Mouse (Mus musculus): ENCODE data around the gene Fsd1. TPM values are rescaled to one million over a fixed set of nuclear protein-coding genes. Genes with fewer than 3 reads are reported as not detected.

Fsd1 gene
- polyA plus RNA-seq, 1 experiment from 2014 or later: 0.22 TPM

DNA sequence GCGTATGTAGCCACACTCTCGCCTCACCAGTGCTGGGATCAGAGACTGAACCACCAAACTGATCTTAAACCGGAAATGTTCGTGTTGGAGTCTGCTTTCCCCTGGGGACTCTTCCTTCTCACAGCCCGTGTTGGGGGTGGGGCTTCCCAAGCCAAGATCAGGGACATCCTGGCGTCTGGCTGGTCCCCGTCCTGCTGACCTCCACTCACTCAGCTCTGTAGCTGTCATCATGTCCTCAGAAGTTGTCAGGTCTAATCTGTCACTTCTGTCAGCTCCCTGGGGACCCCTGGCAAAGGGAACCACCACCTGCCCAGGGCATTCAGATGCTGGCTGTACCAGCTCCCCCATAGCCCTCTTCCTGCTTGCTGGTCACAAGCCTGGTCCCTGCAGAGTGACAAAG lies 18.1 kb upstream of the Fsd1 start:
- 63% methylated on average over 7 of the region's 7 CpGs for WGBS (ENCODE audit: insufficient replicate concordance)
- Histone ChIP-seq H3K36me3 (ENCODE audit: control insufficient read depth, insufficient read depth) (no peaks in the 10 kb centered on the region; the same call in none of the 2 replicates), H3K4me3 (ENCODE audit: low read depth, low read length) (no peak overlapping the region), H3K9ac (ENCODE audit: low read depth, low read length) (no peak overlapping the region), H3K4me1 (ENCODE audit: control insufficient read depth, low read depth, low read length) (no peaks in the 10 kb centered on the region), H3K27ac (ENCODE audit: low read length) (no peak overlapping the region), H3K9me3 (replicated peaks; ENCODE audit: control insufficient read depth, low read length) (no peaks in the 10 kb centered on the region), H3K27me3 (ENCODE audit: control insufficient read depth, insufficient read depth, low read depth, low read length) (peaks cover 31% of the 10 kb centered on the region), H3K4me2 (ENCODE audit: low read depth, low read length) (no peak overlapping the region)
- no peak for ATAC-seq (ENCODE audit: low read depth)

DNA sequence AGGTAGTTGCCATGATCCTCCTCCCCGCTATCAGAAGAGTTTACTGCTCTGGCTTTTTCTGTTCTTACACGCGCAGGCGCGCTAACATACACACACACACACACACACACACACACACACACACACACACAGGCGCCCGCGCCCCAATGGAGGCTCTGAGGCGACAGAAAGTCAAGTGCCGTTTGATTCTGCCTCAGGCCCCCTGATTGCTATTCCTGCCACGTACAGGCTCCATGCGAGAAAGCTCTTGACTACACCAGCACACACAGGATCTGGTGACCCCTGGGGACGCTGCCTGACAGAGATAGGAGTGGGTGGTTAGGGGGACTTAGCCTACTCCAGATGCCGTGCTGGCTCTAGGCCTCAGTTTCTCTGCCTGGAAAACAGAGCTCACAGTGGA lies 16.7 kb upstream of the Fsd1 start:
- H3K9ac ChIP-seq (ENCODE audit: low read depth, low read length): no peak overlapping the region
- no peaks in the 10 kb centered on the region for H3K9me3 ChIP-seq (replicated peaks; ENCODE audit: control insufficient read depth, low read length)
- no peaks in the 10 kb centered on the region for H3K4me1 ChIP-seq (ENCODE audit: control insufficient read depth, low read depth, low read length)
- ATAC-seq (ENCODE audit: low read depth): no peak
- H3K27me3 ChIP-seq (ENCODE audit: control insufficient read depth, insufficient read depth, low read depth, low read length): peaks cover 31% of the 10 kb centered on the region
- H3K27ac ChIP-seq (ENCODE audit: low read length): no peak overlapping the region
- 46% methylated on average over 14 of the region's 14 CpGs for WGBS (ENCODE audit: insufficient replicate concordance)
- H3K4me3 ChIP-seq (ENCODE audit: low read depth, low read length): no peak overlapping the region
- H3K36me3 ChIP-seq (ENCODE audit: control insufficient read depth, insufficient read depth): no peaks in the 10 kb centered on the region; the same call in none of the 2 replicates
- H3K4me2 ChIP-seq (ENCODE audit: low read depth, low read length): no peak overlapping the region

DNA sequence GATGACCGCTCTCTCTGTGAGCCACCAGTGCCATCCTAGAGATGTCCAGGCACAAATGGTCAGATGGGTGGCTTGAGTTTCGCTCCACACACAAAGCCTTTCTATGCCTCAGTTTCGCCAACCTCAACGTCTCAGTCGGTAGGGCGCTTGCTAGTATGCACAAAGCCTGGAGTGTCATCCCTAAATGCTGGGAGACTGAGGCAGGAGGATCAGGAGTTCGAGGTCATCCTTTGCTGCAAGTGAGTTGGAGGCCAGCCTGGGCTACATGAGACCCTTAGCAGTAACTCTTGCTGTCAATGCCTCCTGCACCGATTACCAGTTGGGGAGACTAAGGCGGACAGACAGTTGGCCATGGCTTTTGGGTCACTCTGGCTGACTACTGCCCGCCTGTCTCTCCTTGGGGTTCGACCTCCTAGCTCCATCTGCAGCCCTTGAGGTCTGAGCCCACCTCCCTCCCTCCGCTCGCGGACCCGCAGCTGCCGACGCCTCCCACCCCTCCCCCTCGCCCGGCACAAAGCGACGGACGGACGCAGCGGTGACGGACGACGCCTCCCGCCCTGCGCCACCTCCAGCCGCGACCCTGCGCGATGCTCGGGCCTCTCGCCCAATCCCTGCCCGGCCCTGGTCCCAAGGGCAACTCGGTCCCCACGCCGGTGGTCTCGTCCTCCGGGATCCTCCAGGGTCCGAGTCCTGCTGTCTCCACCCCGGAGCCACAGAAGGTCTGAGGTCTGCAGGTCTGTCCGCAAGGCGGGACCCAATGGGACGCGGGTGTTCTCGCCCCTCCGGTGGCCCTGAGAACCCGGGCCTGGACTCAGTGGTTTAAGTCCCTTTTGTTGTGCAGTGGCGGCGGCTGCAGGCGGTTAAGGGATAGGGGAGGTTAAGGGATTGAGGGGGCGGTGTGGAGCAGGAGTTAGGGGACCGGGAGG lies 16.1 kb upstream of the Fsd1 start, which contains the start of gene Shd:
Gene Shd (plus strand): TSS at position 502 of the 926 bp plus-strand sequence.
- WGBS (ENCODE audit: insufficient replicate concordance): 9% methylated on average over 54 of the region's 55 CpGs
- H3K36me3 ChIP-seq (ENCODE audit: control insufficient read depth, insufficient read depth): no peaks in the 10 kb centered on the region; the same call in 1 of the 2 replicates

DNA sequence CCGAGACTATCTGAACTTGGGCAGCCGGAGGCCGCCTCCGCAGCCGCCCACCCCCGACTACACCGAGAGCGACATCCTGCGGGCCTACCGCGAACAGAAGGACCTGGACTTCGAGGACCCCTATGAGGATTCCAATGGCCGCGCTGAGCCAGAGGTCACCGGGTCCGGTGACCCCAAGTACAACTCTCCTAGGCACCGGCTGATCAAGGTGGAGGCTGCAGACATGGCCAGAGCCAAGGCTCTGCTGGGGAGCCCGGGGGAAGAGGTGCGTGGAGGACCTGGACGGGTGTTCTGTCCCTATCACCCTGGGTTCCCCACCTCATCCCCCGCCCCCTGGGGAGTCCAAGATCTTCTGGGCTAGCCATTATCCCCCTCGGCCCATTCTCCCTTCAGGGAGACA lies 14.9 kb upstream of the Fsd1 start:
- 28% methylated on average over 22 of the region's 22 CpGs for WGBS (ENCODE audit: insufficient replicate concordance)
- Histone ChIP-seq H3K27ac (ENCODE audit: low read length) (no peak overlapping the region), H3K9ac (ENCODE audit: low read depth, low read length) (no peak overlapping the region), H3K27me3 (ENCODE audit: control insufficient read depth, insufficient read depth, low read depth, low read length) (peaks cover 31% of the 10 kb centered on the region), H3K4me1 (ENCODE audit: control insufficient read depth, low read depth, low read length) (no peaks in the 10 kb centered on the region), H3K4me2 (ENCODE audit: low read depth, low read length) (no peak overlapping the region), H3K36me3 (ENCODE audit: control insufficient read depth, insufficient read depth) (no peaks in the 10 kb centered on the region; the same call in 1 of the 2 replicates), H3K9me3 (replicated peaks; ENCODE audit: control insufficient read depth, low read length) (no peaks in the 10 kb centered on the region), H3K4me3 (ENCODE audit: low read depth, low read length) (no peak overlapping the region)
- ATAC-seq (ENCODE audit: low read depth): no peak

More for the DNA sequence above, 16.1 kb upstream of the Fsd1 start, which contains the start of gene Shd:
- Histone ChIP-seq H3K9ac (ENCODE audit: low read depth, low read length) (peak within 1 kb of the TSS; percentile 5; the same call in 1 of the 2 replicates), H3K4me1 (ENCODE audit: control insufficient read depth, low read depth, low read length) (no peaks in the 10 kb centered on the region), H3K4me2 (ENCODE audit: low read depth, low read length) (peak within 1 kb of the TSS; percentile 63), H3K9me3 (replicated peaks; ENCODE audit: control insufficient read depth, low read length) (no peaks in the 10 kb centered on the region), H3K27me3 (ENCODE audit: control insufficient read depth, insufficient read depth, low read depth, low read length) (peaks cover 31% of the 10 kb centered on the region), H3K4me3 (ENCODE audit: low read depth, low read length) (peak within 1 kb of the TSS; percentile 37), H3K27ac (ENCODE audit: low read length) (no peak within 1 kb of the TSS)
- ATAC-seq (ENCODE audit: low read depth): no peak

DNA sequence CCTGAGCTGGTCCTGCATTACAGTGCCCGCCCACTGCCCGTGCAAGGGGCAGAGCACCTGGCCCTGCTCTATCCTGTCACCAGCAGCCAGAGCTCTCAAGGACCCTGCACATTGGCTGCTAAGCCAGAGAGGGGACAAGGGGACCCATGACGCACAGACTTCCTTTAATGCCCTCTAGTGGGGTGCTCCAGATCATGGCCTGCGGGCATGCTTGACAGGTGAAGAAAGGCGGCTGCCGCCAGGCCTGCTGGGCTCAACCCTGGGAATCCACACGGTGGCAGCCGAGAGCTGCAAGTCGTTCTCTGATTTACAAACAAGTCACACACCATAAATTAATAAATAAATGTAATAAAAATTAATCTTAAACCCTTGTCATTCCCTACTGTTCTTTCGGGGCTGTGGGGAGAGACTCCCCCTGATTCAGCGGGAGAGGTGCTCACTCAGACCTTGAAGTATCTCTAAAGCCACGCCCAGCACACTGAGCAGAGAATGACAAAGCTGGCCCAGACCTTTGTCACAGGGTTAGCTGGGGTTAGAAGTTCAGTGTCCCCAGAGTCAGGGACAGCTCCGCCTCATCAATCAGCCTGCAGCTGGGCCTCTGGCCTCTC lies 9.9 kb upstream of the Fsd1 start:
- peak; percentile 67 for ATAC-seq (ENCODE audit: low read depth)
- H3K9me3 ChIP-seq (replicated peaks; ENCODE audit: control insufficient read depth, low read length): no peaks in the 10 kb centered on the region
- H3K36me3 ChIP-seq (ENCODE audit: control insufficient read depth, insufficient read depth): no peaks in the 10 kb centered on the region
- WGBS (ENCODE audit: insufficient replicate concordance): 14% methylated on average over 13 of the region's 13 CpGs
- no peak overlapping the region for H3K4me3 ChIP-seq (ENCODE audit: low read depth, low read length)
- no peak overlapping the region; the same call in 1 of the 2 replicates for H3K4me2 ChIP-seq (ENCODE audit: low read depth, low read length)
- H3K27me3 ChIP-seq (ENCODE audit: control insufficient read depth, insufficient read depth, low read depth, low read length): peaks cover 8% of the 10 kb centered on the region
- H3K9ac ChIP-seq (ENCODE audit: low read depth, low read length): no peak overlapping the region
- no peak overlapping the region for H3K27ac ChIP-seq (ENCODE audit: low read length)
- peaks cover 3% of the 10 kb centered on the region for H3K4me1 ChIP-seq (ENCODE audit: control insufficient read depth, low read depth, low read length)

DNA sequence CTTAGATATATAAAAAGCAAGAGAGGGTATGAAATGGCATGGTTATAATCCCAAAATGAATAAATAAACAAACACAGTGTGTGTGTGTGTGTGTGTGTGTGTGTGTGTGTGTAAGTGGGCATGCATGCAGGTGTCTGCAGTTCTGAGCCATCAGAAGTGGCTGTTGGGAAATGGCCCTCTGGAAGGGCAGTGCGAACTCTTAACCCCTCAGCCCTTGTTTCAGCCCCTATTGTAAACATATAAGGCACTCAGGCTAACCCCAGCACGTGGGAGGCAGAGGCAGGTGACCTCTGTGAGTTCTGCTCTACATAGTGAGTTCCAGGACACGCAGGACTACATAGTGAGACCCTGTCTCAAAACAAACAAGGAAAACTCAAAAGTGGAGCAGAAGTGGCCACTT lies 9.0 kb upstream of the Fsd1 start:
- no peak overlapping the region for H3K4me3 ChIP-seq (ENCODE audit: low read depth, low read length)
- WGBS (ENCODE audit: insufficient replicate concordance): 38% methylated on average over 3 of the region's 3 CpGs
- no peaks in the 10 kb centered on the region for H3K36me3 ChIP-seq (ENCODE audit: control insufficient read depth, insufficient read depth)
- H3K4me2 ChIP-seq (ENCODE audit: low read depth, low read length): no peak overlapping the region
- H3K4me1 ChIP-seq (ENCODE audit: control insufficient read depth, low read depth, low read length): peaks cover 3% of the 10 kb centered on the region
- no peaks in the 10 kb centered on the region; the same call in 1 of the 2 replicates for H3K27me3 ChIP-seq (ENCODE audit: control insufficient read depth, insufficient read depth, low read depth, low read length)
- no peak overlapping the region for H3K27ac ChIP-seq (ENCODE audit: low read length)
- H3K9ac ChIP-seq (ENCODE audit: low read depth, low read length): no peak overlapping the region
- peak; percentile 59 for ATAC-seq (ENCODE audit: low read depth)
- H3K9me3 ChIP-seq (replicated peaks; ENCODE audit: control insufficient read depth, low read length): no peaks in the 10 kb centered on the region

DNA sequence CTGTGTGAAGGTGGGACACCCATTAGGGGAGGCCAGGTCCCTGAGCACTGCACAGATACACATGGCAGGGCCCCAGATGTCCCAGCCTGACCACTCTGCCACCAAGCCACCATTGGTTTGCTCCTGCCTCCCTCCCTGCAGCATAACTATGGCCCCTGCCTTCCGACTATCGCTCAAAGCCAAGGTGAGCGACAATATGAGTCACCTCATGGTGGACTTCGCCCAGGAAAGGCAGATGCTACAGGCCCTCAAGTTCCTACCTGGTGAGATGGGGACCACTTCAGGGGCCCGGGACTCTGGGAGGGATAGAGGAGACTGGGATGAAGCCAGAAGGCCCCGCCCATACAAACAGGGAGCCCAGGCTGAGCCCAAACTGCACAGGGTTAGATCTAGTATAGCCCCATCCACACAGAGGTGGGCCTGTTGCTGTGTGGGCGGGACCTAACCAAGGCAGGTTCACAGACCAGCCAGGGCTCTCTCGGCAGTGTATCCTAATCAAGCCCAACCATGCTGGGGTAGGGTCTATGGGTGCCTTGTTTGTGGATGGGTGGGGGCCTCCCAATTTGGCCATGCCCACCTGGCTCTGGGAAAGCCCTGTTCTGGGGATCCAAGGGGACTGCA lies 4.1 kb downstream of the Fsd1 start:
- Histone ChIP-seq H3K9ac (ENCODE audit: low read depth, low read length) (no peak overlapping the region), H3K9me3 (replicated peaks; ENCODE audit: control insufficient read depth, low read length) (no peaks in the 10 kb centered on the region), H3K4me3 (ENCODE audit: low read depth, low read length) (no peak overlapping the region), H3K4me2 (ENCODE audit: low read depth, low read length) (no peak overlapping the region), H3K4me1 (ENCODE audit: control insufficient read depth, low read depth, low read length) (no peaks in the 10 kb centered on the region), H3K27ac (ENCODE audit: low read length) (no peak overlapping the region), H3K36me3 (ENCODE audit: control insufficient read depth, insufficient read depth) (no peaks in the 10 kb centered on the region), H3K27me3 (ENCODE audit: control insufficient read depth, insufficient read depth, low read depth, low read length) (peaks cover 18% of the 10 kb centered on the region)
- no peak for ATAC-seq (ENCODE audit: low read depth)
- WGBS (ENCODE audit: insufficient replicate concordance): 63% methylated on average over 8 of the region's 8 CpGs

DNA sequence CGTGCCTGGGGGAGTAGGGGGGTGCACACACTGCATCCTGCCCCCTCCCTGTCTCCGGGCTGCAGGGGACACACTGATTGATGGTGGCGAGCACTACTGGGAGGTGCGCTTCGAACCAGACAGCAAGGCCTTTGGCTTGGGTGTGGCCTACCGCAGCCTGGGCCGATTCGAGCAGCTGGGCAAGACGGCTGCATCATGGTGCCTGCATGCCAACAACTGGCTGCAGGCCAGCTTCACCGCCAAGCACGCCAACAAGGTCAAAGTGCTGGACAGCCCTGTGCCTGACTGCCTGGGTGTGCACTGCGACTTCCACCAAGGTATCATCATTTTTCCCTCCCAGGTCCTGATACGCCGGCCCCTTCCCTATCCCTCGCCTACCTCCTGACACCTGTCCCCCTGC lies 9.7 kb downstream of the Fsd1 start:
- Histone ChIP-seq H3K4me1 (ENCODE audit: control insufficient read depth, low read depth, low read length) (no peaks in the 10 kb centered on the region), H3K4me3 (ENCODE audit: low read depth, low read length) (no peak overlapping the region), H3K4me2 (ENCODE audit: low read depth, low read length) (no peak overlapping the region), H3K36me3 (ENCODE audit: control insufficient read depth, insufficient read depth) (no peaks in the 10 kb centered on the region), H3K9ac (ENCODE audit: low read depth, low read length) (no peak overlapping the region), H3K27ac (ENCODE audit: low read length) (no peak overlapping the region), H3K27me3 (ENCODE audit: control insufficient read depth, insufficient read depth, low read depth, low read length) (peaks cover 3% of the 10 kb centered on the region), H3K9me3 (replicated peaks; ENCODE audit: control insufficient read depth, low read length) (no peaks in the 10 kb centered on the region)
- ATAC-seq (ENCODE audit: low read depth): no peak
- 78% methylated on average over 15 of the region's 15 CpGs for WGBS (ENCODE audit: insufficient replicate concordance)

Measured in liver, embryonic 16.5 days (tissue).